8 mouse cellular contexts compared by ENCODE assay signal in the genomic region with DNA sequence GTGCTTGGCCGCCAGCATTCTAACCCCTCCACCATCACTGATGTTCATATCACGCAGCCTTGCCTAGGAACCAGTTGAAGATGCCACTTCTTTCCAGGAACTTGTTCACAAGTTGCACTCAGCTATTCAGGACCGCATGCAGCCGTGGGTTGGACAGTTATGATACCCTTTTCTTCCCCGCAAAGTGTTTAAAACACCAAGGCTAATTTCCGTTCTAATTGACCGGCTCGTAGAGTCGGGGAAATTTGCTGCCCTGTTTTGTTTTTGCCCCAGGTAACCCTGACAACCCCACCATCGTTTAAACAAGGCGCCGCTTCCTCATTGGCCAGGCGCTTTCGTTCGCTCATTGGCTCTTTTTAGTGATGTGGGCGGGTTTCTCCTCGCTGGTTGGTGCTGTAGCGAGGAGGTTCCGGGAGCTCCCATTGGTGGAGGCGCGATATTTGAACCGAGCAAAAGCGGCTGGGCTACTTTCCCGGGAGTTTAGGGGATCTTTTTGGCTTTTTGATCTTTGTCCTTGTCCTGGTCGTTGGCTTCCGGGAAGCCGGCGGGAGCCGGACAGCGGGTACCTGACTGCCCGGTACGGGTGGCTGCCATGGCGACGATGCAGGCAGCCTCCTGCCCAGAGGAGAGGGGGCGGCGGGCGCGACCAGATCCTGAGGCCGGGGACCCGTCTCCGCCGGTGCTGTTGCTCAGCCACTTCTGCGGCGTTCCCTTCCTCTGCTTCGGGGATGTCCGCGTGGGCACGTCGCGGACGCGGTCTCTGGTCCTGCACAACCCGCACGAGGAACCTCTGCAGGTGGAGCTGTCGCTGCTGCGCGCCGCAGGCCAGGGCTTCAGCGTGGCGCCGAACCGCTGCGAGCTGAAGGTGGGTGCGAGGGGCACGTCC. TPM values are rescaled to one million over a fixed set of nuclear protein-coding genes. Genes with fewer than 3 reads are reported as not detected.
DNase-seq lines count a peak whose midpoint lies in the region; ATAC-seq and TF ChIP-seq lines count a peak whose summit lies in the region.

Gene Aspm (plus strand): TSS at position 433 of the 886 bp plus-strand sequence.

- peak; percentile 98 for ATAC-seq in forebrain, embryonic 11.5 days (replicated peaks; ENCODE audit: low FRiP score)
- ATAC-seq in heart, embryonic 16.5 days (replicated peaks; ENCODE audit: extremely low read depth, insufficient read depth, low FRiP score) = peak; percentile 99
- ATAC-seq in liver, embryonic 15.5 days (ENCODE audit: insufficient read depth) = peak; percentile 97
- ATAC-seq in neural tube, embryonic 12.5 days (ENCODE audit: low FRiP score, low read depth) = peak; percentile 99

- in situ Hi-C loops in CH12.LX (cut with MboI; ENCODE audit: low pct_ligation_motif_present, low pct_unique_long_range_greater_than_20kb, low sequenced_read_pairs) = no loop called here

- H3K9ac ChIP-seq in CH12.LX (ENCODE audit: insufficient read depth, low read depth) = peak within 1 kb of the TSS; percentile 50
- H3K9ac ChIP-seq in forebrain, embryonic 11.5 days (ENCODE audit: low read length) = peak within 1 kb of the TSS; percentile 74
- H3K9ac ChIP-seq in heart, embryonic 16.5 days (ENCODE audit: low read length) = peak within 1 kb of the TSS; percentile 86
- peak within 1 kb of the TSS; percentile 85 for H3K9ac ChIP-seq in liver, embryonic 15.5 days
- peak within 1 kb of the TSS; percentile 72 for H3K9ac ChIP-seq in neural tube, embryonic 12.5 days

- under 1% methylated on average over 65 of the region's 65 CpGs for WGBS in forebrain, embryonic 11.5 days
- WGBS in heart, embryonic 16.5 days = 1% methylated on average over 64 of the region's 65 CpGs
- WGBS in liver, embryonic 15.5 days (ENCODE audit: insufficient replicate concordance) = under 1% methylated on average over 63 of the region's 65 CpGs
- under 1% methylated on average over 65 of the region's 65 CpGs for WGBS in neural tube, embryonic 12.5 days

- peak within 1 kb of the TSS; percentile 78 to 94 (median 86) for H3K4me3 ChIP-seq in CH12.LX (replicated peaks in 1 of 3; ENCODE audit: low read depth in 2 of 3, low read length in 2 of 3, poor library complexity in 1 of 3)
- peak within 1 kb of the TSS; percentile 85 for H3K4me3 ChIP-seq in forebrain, embryonic 11.5 days (ENCODE audit: low read depth, low read length)
- peak within 1 kb of the TSS; percentile 91 for H3K4me3 ChIP-seq in heart, embryonic 16.5 days (ENCODE audit: low read length)
- peak within 1 kb of the TSS; percentile 93 for H3K4me3 ChIP-seq in liver, embryonic 15.5 days (replicated peaks)
- peak within 1 kb of the TSS; percentile 79 for H3K4me3 ChIP-seq in neural tube, embryonic 12.5 days

- peaks cover 12% of the 10 kb centered on the region for H3K79me2 ChIP-seq in CH12.LX (replicated peaks; ENCODE audit: control insufficient read depth, extremely low read depth, insufficient read depth, poor library complexity, severe bottlenecking)

- H3K4me2 ChIP-seq in CH12.LX (ENCODE audit: insufficient read depth, low read depth, poor library complexity, severe bottlenecking) = peak within 1 kb of the TSS; percentile 87
- H3K4me2 ChIP-seq in forebrain, embryonic 11.5 days (ENCODE audit: low read depth, low read length, severe bottlenecking) = peak within 1 kb of the TSS; percentile 68
- H3K4me2 ChIP-seq in heart, embryonic 16.5 days (ENCODE audit: low read depth, low read length) = peak within 1 kb of the TSS; percentile 95
- peak within 1 kb of the TSS; percentile 70 for H3K4me2 ChIP-seq in liver, embryonic 15.5 days
- H3K4me2 ChIP-seq in neural tube, embryonic 12.5 days (replicated peaks) = peak within 1 kb of the TSS; percentile 95

- H3K27ac ChIP-seq in CH12.LX (ENCODE audit: insufficient read depth, low read depth) = peak within 1 kb of the TSS; percentile 30
- H3K27ac ChIP-seq in forebrain, embryonic 11.5 days (ENCODE audit: low read depth, low read length) = peak within 1 kb of the TSS; percentile 57
- peak within 1 kb of the TSS; percentile 71 for H3K27ac ChIP-seq in heart, embryonic 16.5 days (ENCODE audit: low read length)
- H3K27ac ChIP-seq in liver, embryonic 15.5 days (replicated peaks) = peak within 1 kb of the TSS; percentile 89
- no peak within 1 kb of the TSS for H3K27ac ChIP-seq in neural tube, embryonic 12.5 days

- TF ChIP-seq RAD21 in CH12.LX (IDR thresholded peaks at IDR 0.05; ENCODE audit: low read depth, low read length) = no peak

- no peak for TF ChIP-seq EP300 in CH12.LX (IDR thresholded peaks at IDR 0.05; ENCODE audit: low read length)

- H3K27me3 ChIP-seq in CH12.LX (replicated peaks) = no peaks in the 10 kb centered on the region
- no peaks in the 10 kb centered on the region for H3K27me3 ChIP-seq in forebrain, embryonic 11.5 days (ENCODE audit: control insufficient read depth, insufficient read depth, low read length)
- H3K27me3 ChIP-seq in heart, embryonic 16.5 days (ENCODE audit: control insufficient read depth, insufficient read depth, low read length) = no peaks in the 10 kb centered on the region
- no peaks in the 10 kb centered on the region for H3K27me3 ChIP-seq in liver, embryonic 15.5 days
- H3K27me3 ChIP-seq in neural tube, embryonic 12.5 days (replicated peaks) = no peaks in the 10 kb centered on the region

- dilution Hi-C loops in CH12.LX (cut with MboI; ENCODE audit: extremely low pct_ligation_motif_present, extremely low pct_unique_long_range_greater_than_20kb, low sequenced_read_pairs) = no loop called here

- no peaks in the 10 kb centered on the region for H3K9me3 ChIP-seq in CH12.LX (replicated peaks; ENCODE audit: low read length)
- H3K9me3 ChIP-seq in forebrain, embryonic 11.5 days (ENCODE audit: control insufficient read depth, low read length) = no peaks in the 10 kb centered on the region
- H3K9me3 ChIP-seq in heart, embryonic 16.5 days (replicated peaks; ENCODE audit: control insufficient read depth, low read length) = no peaks in the 10 kb centered on the region
- H3K9me3 ChIP-seq in liver, embryonic 15.5 days (replicated peaks) = no peaks in the 10 kb centered on the region
- no peaks in the 10 kb centered on the region for H3K9me3 ChIP-seq in neural tube, embryonic 12.5 days

- peak; percentile 97 for DNase-seq in CH12.LX (ENCODE audit: extremely low read depth)
- peak; percentile 94 for DNase-seq in c-Kit-positive CD71-positive TER-119-negative erythroid progenitor cells, embryonic 14.5 days (ENCODE audit: low read depth)
- peak; percentile 92 for DNase-seq in forebrain, embryonic 11.5 days (ENCODE audit: low spot score)
- DNase-seq in kidney, postnatal 36 days = peak; percentile 93 to 95
- peak; percentile 61 for DNase-seq in telencephalon, adult 2 months (ENCODE audit: low read depth, low spot score)

- peak; percentile 69 for TF ChIP-seq POLR2A in CH12.LX (IDR thresholded peaks at IDR 0.05; ENCODE audit: low read depth, low read length)

- H3K36me3 ChIP-seq in CH12.LX (replicated peaks in 1 of 2; ENCODE audit: control insufficient read depth in 1 of 2, insufficient read depth in 1 of 2, low read length in 1 of 2) = peaks cover 10 to 25% of the 10 kb centered on the region in 2 experiments
- H3K36me3 ChIP-seq in forebrain, embryonic 11.5 days (ENCODE audit: control insufficient read depth, insufficient read depth, low read length) = peaks cover 6% of the 10 kb centered on the region; the same call in 1 of the 2 replicates
- peaks cover 9% of the 10 kb centered on the region; the same call in 1 of the 2 replicates for H3K36me3 ChIP-seq in heart, embryonic 16.5 days (ENCODE audit: control insufficient read depth, insufficient read depth)
- H3K36me3 ChIP-seq in liver, embryonic 15.5 days (replicated peaks) = peaks cover 27% of the 10 kb centered on the region
- peaks cover 2% of the 10 kb centered on the region; the same call in 1 of the 2 replicates for H3K36me3 ChIP-seq in neural tube, embryonic 12.5 days

- no peak for TF ChIP-seq CTCF in CH12.LX (conservative IDR thresholded peaks at IDR 0.05 in 1 of 2, IDR thresholded peaks at IDR 0.05 in 1 of 2; ENCODE audit: low read depth in 2 of 2, low read length in 2 of 2)

- peaks cover 0 to 29% of the 10 kb centered on the region in 2 experiments; a peak in 2 of 4 replicates for H3K4me1 ChIP-seq in CH12.LX (ENCODE audit: control insufficient read depth in 1 of 2, insufficient read depth in 2 of 2)
- peaks cover 5% of the 10 kb centered on the region; the same call in 1 of the 2 replicates for H3K4me1 ChIP-seq in forebrain, embryonic 11.5 days (replicated peaks; ENCODE audit: control insufficient read depth, insufficient read depth, low read length)
- peaks cover 20% of the 10 kb centered on the region for H3K4me1 ChIP-seq in heart, embryonic 16.5 days (ENCODE audit: control insufficient read depth, insufficient read depth, low read length)
- peaks cover 31% of the 10 kb centered on the region for H3K4me1 ChIP-seq in liver, embryonic 15.5 days (replicated peaks)
- peaks cover 11% of the 10 kb centered on the region for H3K4me1 ChIP-seq in neural tube, embryonic 12.5 days

TF ChIP-seq in CH12.LX, 34 proteins besides CTCF, POLR2A, EP300 and RAD21 (continues in another document):
- TF ChIP-seq NRF1 (IDR thresholded peaks at IDR 0.05; ENCODE audit: low read depth, low read length) (0 out of 2 replicates have a peak, but pooled peaks have one; percentile 6), CHD2 (IDR thresholded peaks at IDR 0.05; ENCODE audit: low read length) (peak; percentile 82), ZKSCAN1 (IDR thresholded peaks at IDR 0.05; ENCODE audit: borderline replicate concordance, low read depth, low read length) (no peak), IRF4 (IDR thresholded peaks at IDR 0.05; ENCODE audit: low read depth, low read length) (no peak; the same call in 1 of the 2 replicates), JUND (conservative IDR thresholded peaks at IDR 0.05; ENCODE audit: low read depth, low read length) (no peak), USF1 (IDR thresholded peaks at IDR 0.05; ENCODE audit: low read depth, low read length) (no peak), MAX (IDR thresholded peaks at IDR 0.05; ENCODE audit: low read length) (no peak; the same call in none of the 2 replicates), BHLHE40 (IDR thresholded peaks at IDR 0.05; ENCODE audit: low read depth, low read length) (no peak), ZMIZ1 (IDR thresholded peaks at IDR 0.05; ENCODE audit: low read depth, low read length) (0 out of 2 replicates have a peak, but pooled peaks have one; percentile 40), TBP (conservative IDR thresholded peaks at IDR 0.05; ENCODE audit: low read depth, low read length) (0 out of 2 replicates have a peak, but pooled peaks have one; percentile 61), GABPA (IDR thresholded peaks at IDR 0.05; ENCODE audit: insufficient replicate concordance, low read depth, low read length) (no peak)

RNA-seq across cellular contexts. Expression of gene Aspm, which starts in this region (rescaled TPM):
- total RNA-seq in CH12.LX (2012; rRNA removed) = 19.6 and 20.6 TPM in 2 replicates
- 19.5 and 20.2 TPM in 2 replicates for total RNA-seq in CH12.LX (2014; rRNA removed)
- 18.3 and 19.6 TPM in 2 replicates for polyA plus RNA-seq in CH12.LX (2012; ENCODE audit: insufficient read length, low read depth)
- 33.1 and 34.3 TPM in 2 replicates for polyA plus RNA-seq in forebrain, embryonic 11.5 days (2014; fragmentation: Nextera tagmentation; extraction: Ambion mirVana)
- polyA plus RNA-seq in heart, embryonic 16.5 days (2015; fragmentation: Nextera tagmentation; extraction: Ambion mirVana) = 9.8 and 10.3 TPM in 2 replicates
- 9.9 and 10.0 TPM in 2 replicates for polyA plus RNA-seq in liver, embryonic 15.5 days (2015; fragmentation: Nextera tagmentation; extraction: Ambion mirVana)
- polyA plus RNA-seq in neural tube, embryonic 12.5 days (2016; fragmentation: Nextera tagmentation; extraction: Ambion mirVana) = 15.1 and 17.0 TPM in 2 replicates
